In genomic region chr5:102206953-102207352, GRCm38 (mm10) we compare ENCODE assay signal across 1 mouse cellular context.
A peak's percentile ranks its signal among the peaks of the same experiment; 100 is the strongest.
TF ChIP-seq lines count a peak whose summit lies in the region.

No protein-coding gene starts in this region.

TF ChIP-seq in CH12.LX, 34 proteins besides CTCF, POLR2A, EP300 and RAD21 (continued from another document):
- TF ChIP-seq USF1 (IDR thresholded peaks at IDR 0.05; ENCODE audit: low read depth, low read length) (peak; percentile 69), TCF12 (IDR thresholded peaks at IDR 0.05; ENCODE audit: low read depth, low read length) (no peak), POLR2AphosphoS2 (IDR thresholded peaks at IDR 0.05; ENCODE audit: low read depth, low read length) (no peak), MAX (IDR thresholded peaks at IDR 0.05; ENCODE audit: low read length) (peak; percentile 56; the same call in 1 of the 2 replicates), PAX5 (IDR thresholded peaks at IDR 0.05; ENCODE audit: low read length) (no peak), E2F4 (IDR thresholded peaks at IDR 0.05; ENCODE audit: insufficient replicate concordance, low read depth, low read length) (no peak), ZMIZ1 (IDR thresholded peaks at IDR 0.05; ENCODE audit: low read depth, low read length) (no peak), TBP (conservative IDR thresholded peaks at IDR 0.05; ENCODE audit: low read depth, low read length) (no peak), SMC3 (IDR thresholded peaks at IDR 0.05; ENCODE audit: low read depth, low read length) (peak; percentile 57), JUN (IDR thresholded peaks at IDR 0.05; ENCODE audit: insufficient read depth, low read depth, low read length) (no peak), NRF1 (IDR thresholded peaks at IDR 0.05; ENCODE audit: low read depth, low read length) (no peak), SIN3A (IDR thresholded peaks at IDR 0.05; ENCODE audit: low read length) (no peak), CHD1 (IDR thresholded peaks at IDR 0.05; ENCODE audit: low read depth, low read length) (no peak)
